Mouse (Mus musculus): ENCODE data around the gene Vmn1r127. TPM values are rescaled to one million over a fixed set of nuclear protein-coding genes. Genes with fewer than 3 reads are reported as not detected.

The Vmn1r127 gene
- not detected in 2 replicates for polyA plus RNA-seq (2015; fragmentation: Nextera tagmentation; extraction: Ambion mirVana)

DNA sequence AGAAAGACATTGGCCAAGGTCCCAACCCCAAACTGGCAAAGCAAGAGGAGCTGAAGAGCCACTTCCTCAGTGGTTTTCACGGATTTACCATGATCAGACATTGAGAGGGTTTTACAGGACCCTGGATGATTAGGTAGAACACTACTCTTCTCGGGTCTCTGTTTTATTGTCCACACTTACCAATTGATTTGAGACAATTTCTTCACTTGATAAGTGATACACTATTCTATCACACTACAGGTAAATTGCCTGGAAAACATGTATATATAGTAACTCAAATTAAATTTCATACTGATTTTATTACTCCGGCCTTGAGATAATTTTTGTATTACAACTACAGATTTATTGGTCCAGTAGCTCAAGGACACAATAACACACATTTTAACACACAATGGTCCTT is at the start of gene Vmn1r127:
Vmn1r127 (minus strand) TSS at position 101 of the 400 bp plus-strand sequence.

DNA sequence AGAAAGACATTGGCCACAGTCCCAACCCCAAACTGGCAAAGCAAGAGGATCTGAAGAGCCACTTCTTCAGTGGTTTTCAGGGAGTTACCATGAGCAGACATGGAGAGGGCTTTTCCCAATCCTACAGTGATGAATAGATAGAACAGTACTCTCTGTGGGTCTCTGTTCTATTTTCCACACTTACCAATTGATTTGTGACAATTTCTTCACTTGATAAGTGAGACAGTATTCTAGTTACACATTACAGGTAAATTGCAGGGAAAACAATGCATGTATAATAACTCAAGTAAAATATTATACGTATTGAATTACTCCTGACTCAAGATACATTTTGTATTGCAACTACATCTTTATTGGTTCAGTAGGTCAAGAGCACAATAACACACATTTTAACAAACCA is 41.5 kb upstream of the Vmn1r127 start, which contains the start of gene Vmn1r129:
Vmn1r129 (minus strand) TSS at position 101 of the 400 bp plus-strand sequence.

GRCm38 (mm10) chr7:21349073-21349472 is 29.4 kb upstream of the Vmn1r127 start, which contains the start of gene Vmn1r128:
Vmn1r128 (plus strand) TSS chr7:21349373.

GRCm38 (mm10) chr7:21301367-21301766 is 18.3 kb downstream of the Vmn1r127 start, which contains the start of gene Vmn1r126:
Vmn1r126 (minus strand) TSS chr7:21301467.

DNA sequence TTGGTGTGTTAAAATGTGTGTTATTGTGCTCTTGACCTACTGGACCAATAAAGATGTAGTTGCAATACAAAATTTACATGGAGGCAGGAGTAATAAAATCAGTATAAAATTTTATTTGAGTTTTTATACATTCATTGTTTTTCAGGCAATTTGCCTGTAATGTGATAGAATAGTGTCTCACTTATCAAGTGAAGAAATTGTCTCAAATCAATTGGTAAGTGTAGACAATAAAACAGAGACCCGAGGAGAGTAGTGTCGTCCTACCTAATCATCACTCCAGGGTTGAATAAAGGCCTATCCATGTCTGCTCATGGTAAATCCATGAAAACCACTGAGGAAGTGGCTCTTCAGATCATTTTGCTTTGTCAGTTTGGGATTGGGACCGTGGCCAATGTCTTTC is 47.8 kb downstream of the Vmn1r127 start, which contains the start of gene Vmn1r125:
Vmn1r125 (plus strand) TSS at position 301 of the 400 bp plus-strand sequence.

Other genes starting within 250 kb of the Vmn1r127 start
- not detected in 2 replicates for gene Vmn1r121, start 221.3 kb downstream of the Vmn1r127 start, polyA plus RNA-seq (2015; fragmentation: Nextera tagmentation; extraction: Ambion mirVana)
- gene Vmn1r122, start 185.7 kb downstream of the Vmn1r127 start, polyA plus RNA-seq (2015; fragmentation: Nextera tagmentation; extraction: Ambion mirVana), result not detected in 2 replicates
- gene Vmn1r123, start 157.7 kb downstream of the Vmn1r127 start, polyA plus RNA-seq (2015; fragmentation: Nextera tagmentation; extraction: Ambion mirVana), result not detected in 2 replicates
- not detected in 2 replicates for gene Gm5157, start 129.4 kb downstream of the Vmn1r127 start, polyA plus RNA-seq (2015; fragmentation: Nextera tagmentation; extraction: Ambion mirVana)
- gene Vmn1r124, start 59.2 kb downstream of the Vmn1r127 start, polyA plus RNA-seq (2015; fragmentation: Nextera tagmentation; extraction: Ambion mirVana), result not detected in 2 replicates
- gene Vmn1r125, start 47.7 kb downstream of the Vmn1r127 start, polyA plus RNA-seq (2015; fragmentation: Nextera tagmentation; extraction: Ambion mirVana), result not detected in 2 replicates
- not detected in 2 replicates for gene Vmn1r126, start 18.4 kb downstream of the Vmn1r127 start, polyA plus RNA-seq (2015; fragmentation: Nextera tagmentation; extraction: Ambion mirVana)
- gene Vmn1r128, start 29.5 kb upstream of the Vmn1r127 start, polyA plus RNA-seq (2015; fragmentation: Nextera tagmentation; extraction: Ambion mirVana), result not detected in 2 replicates
- gene Vmn1r129, start 41.4 kb upstream of the Vmn1r127 start, polyA plus RNA-seq (2015; fragmentation: Nextera tagmentation; extraction: Ambion mirVana), result not detected in 2 replicates
- gene Gm6882, start 112.9 kb upstream of the Vmn1r127 start, polyA plus RNA-seq (2015; fragmentation: Nextera tagmentation; extraction: Ambion mirVana), result not detected in 2 replicates
- not detected in 2 replicates for gene Vmn1r130, start 191.9 kb upstream of the Vmn1r127 start, polyA plus RNA-seq (2015; fragmentation: Nextera tagmentation; extraction: Ambion mirVana)
- gene Vmn1r131, start 226.2 kb upstream of the Vmn1r127 start, polyA plus RNA-seq (2015; fragmentation: Nextera tagmentation; extraction: Ambion mirVana), result not detected in 2 replicates